Mouse (Mus musculus): ENCODE measurements around the gene Gm2035.
"Not testable (repeated sequence)": the region's sequence is repeated elsewhere in the genome, so short reads cannot be mapped to it uniquely, and the experiment has no call there.

Gene Gm2035

GRCm38 (mm10) chr12:87919721-87920120 is at the start of gene Gm2035:
Gene Gm2035, minus strand, starts transcription at chr12:87919857.
- in situ Hi-C loops (cut with MboI) = not testable (repeated sequence)

GRCm38 (mm10) chr12:87953780-87954179 is 34.1 kb upstream of the Gm2035 start, which contains the start of gene Gm2042:
Gene Gm2042, plus strand, starts transcription at chr12:87954080.
- in situ Hi-C loops (cut with MboI) = not testable (repeated sequence)

- in situ Hi-C loops (cut with MboI) = not testable (repeated sequence)
These were observed 24.6 kb downstream of the Gm2035 start, which contains the start of gene Gm2022 for GRCm38 (mm10) chr12:87895070-87895469. Gene Gm2022, plus strand, starts transcription at chr12:87895370.

- in situ Hi-C loops (cut with MboI) = not testable (repeated sequence)
These were observed 45.9 kb downstream of the Gm2035 start, which contains the start of gene Gm2016 for GRCm38 (mm10) chr12:87873772-87874171. Gene Gm2016, plus strand, starts transcription at chr12:87874072.

Data from mature B cell (primary cell).